Mouse (Mus musculus) splenic B cell, adult 2 months (primary cell): ENCODE results near the gene Nptx2.

Source experiments
- DNase-seq: peaks from one replicate; pipeline ENCODE4 v3.0.0-alpha.2; 2011; ENCODE audit warnings: low read depth, low spot score
- H3K27me3 ChIP-seq: 2 replicates; pipeline ENCODE4 v1.6.1; 2012; ENCODE audit warnings: mild to moderate bottlenecking, low read length, moderate library complexity, mixed read lengths; ENCODE audit not compliant: control insufficient read depth, poor library complexity, insufficient read depth, severe bottlenecking
- H3K36me3 ChIP-seq: 2 replicates; pipeline ENCODE4 v1.6.1; 2012; ENCODE audit warnings: mild to moderate bottlenecking, low read length, moderate library complexity, mixed read lengths; ENCODE audit not compliant: control insufficient read depth, poor library complexity, insufficient read depth, severe bottlenecking

Gene Nptx2

GRCm38 (mm10) chr5:144547333-144547878, 1.7 kb downstream of the Nptx2 start:
- Histone ChIP-seq H3K36me3 (no peaks in the 10 kb centered on the region), H3K27me3 (no peaks in the 10 kb centered on the region)
- no peak for DNase-seq

- Histone ChIP-seq H3K27me3 (no peaks in the 10 kb centered on the region), H3K36me3 (no peaks in the 10 kb centered on the region)
- DNase-seq, result no peak
Measured at GRCm38 (mm10) chr5:144548079-144548631, 2.5 kb downstream of the Nptx2 start.

GRCm38 (mm10) chr5:144550003-144550402, 4.3 kb downstream of the Nptx2 start:
- Histone ChIP-seq H3K27me3 (no peaks in the 10 kb centered on the region), H3K36me3 (no peaks in the 10 kb centered on the region)
- no peak for DNase-seq

DNA sequence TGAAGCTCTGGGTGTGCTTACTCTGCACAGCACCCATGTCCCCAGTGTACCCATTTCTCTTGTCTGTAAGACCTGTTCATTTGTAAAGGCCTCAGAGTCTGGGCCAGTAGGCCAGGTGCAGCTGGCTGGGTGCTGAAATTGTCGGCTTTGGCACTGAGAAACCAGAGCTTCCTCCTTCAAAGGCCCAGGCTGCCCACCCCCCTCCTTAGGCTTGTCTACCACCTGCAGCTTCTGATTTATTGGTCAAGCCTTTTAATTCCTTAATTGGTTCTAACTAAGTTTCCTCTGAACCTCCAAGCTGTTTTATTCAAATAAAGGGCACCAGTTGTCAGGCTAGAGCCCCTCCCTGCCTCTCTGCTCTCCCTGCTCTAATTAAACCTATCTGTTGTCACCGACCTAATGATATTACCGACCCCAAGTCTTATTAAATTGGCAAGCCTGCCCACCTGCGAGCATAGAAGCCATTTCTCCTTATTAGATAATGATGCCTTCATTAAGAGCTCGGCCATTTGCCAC, 5.0 kb downstream of the Nptx2 start:
- Histone ChIP-seq H3K27me3 (no peaks in the 10 kb centered on the region), H3K36me3 (no peaks in the 10 kb centered on the region)
- DNase-seq, result no peak

GRCm38 (mm10) chr5:144556710-144557109, 11.0 kb downstream of the Nptx2 start:
- Histone ChIP-seq H3K36me3 (no peaks in the 10 kb centered on the region), H3K27me3 (no peaks in the 10 kb centered on the region)
- no peak for DNase-seq

GRCm38 (mm10) chr5:144557363-144557762, 11.7 kb downstream of the Nptx2 start:
- no peaks in the 10 kb centered on the region for H3K27me3 ChIP-seq
- no peak for DNase-seq
- H3K36me3 ChIP-seq, result no peaks in the 10 kb centered on the region

DNA sequence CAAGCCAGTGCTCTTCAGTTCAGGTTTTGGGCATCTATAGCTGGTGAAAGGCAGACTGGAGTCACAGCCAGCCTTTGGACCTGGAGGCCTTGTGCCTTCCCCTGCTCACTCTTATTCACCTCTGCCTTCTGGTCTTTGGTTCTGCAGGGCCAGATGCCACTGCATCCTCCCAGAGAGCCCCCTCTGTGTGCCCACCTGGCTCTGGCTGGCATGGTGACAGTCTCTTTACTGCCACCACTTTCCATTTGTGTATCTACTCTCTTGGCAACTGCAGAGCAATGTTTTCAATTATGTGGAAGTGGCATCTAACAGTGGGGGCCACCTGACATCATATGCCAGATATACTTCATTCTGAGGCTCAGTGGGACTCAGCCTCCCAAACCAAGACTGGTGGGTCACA, 12.8 kb downstream of the Nptx2 start:
- no peak for DNase-seq
- H3K36me3 ChIP-seq, result no peaks in the 10 kb centered on the region
- no peaks in the 10 kb centered on the region for H3K27me3 ChIP-seq

DNA sequence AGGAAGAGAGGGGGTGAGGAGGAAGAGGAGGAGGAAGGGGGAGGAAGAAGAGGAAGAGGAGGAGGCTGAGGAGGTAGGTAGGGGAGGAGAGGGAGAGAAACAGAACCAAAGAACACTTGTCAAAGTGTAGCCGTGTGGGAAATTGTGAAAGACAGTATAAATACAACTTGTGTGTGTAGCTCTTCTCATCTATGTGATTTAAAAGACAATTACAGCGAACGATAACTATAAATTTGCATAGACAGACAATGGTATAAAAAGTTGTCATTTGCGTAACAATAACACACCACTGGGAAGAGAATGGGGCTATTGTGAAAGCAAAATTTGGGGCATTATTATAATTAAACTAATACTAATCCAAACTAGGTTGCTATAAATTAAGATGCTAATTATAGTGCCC, 20.0 kb downstream of the Nptx2 start:
- DNase-seq, result no peak
- no peaks in the 10 kb centered on the region for H3K27me3 ChIP-seq
- no peaks in the 10 kb centered on the region for H3K36me3 ChIP-seq

GRCm38 (mm10) chr5:144585100-144585499, 39.4 kb downstream of the Nptx2 start:
- Histone ChIP-seq H3K27me3 (no peaks in the 10 kb centered on the region), H3K36me3 (no peaks in the 10 kb centered on the region)
- no peak for DNase-seq

GRCm38 (mm10) chr5:144591248-144591880, 45.7 kb downstream of the Nptx2 start:
- Histone ChIP-seq H3K27me3 (no peaks in the 10 kb centered on the region), H3K36me3 (no peaks in the 10 kb centered on the region)
- DNase-seq, result no peak

GRCm38 (mm10) chr5:144594796-144595195, 49.1 kb downstream of the Nptx2 start:
- no peak for DNase-seq
- no peaks in the 10 kb centered on the region for H3K36me3 ChIP-seq
- H3K27me3 ChIP-seq, result no peaks in the 10 kb centered on the region
